Mouse (Mus musculus) frontal cortex, adult 2 months (tissue): ENCODE measurements at regions not wholly inside any gene's neighbourhood (a gene's known extent, or its start where the extent isn't known, plus 50 kb on each side); places are given as distances from the start of the nearest gene placed in this dataset.

Experiments
- DNase-seq, 2 experiments: peaks; one replicate each; pipeline ENCODE4 v3.0.0; 2022; ENCODE audit warnings: low spot score in 1 of 2; ENCODE audit errors: extremely low spot score in 1 of 2

DNA sequence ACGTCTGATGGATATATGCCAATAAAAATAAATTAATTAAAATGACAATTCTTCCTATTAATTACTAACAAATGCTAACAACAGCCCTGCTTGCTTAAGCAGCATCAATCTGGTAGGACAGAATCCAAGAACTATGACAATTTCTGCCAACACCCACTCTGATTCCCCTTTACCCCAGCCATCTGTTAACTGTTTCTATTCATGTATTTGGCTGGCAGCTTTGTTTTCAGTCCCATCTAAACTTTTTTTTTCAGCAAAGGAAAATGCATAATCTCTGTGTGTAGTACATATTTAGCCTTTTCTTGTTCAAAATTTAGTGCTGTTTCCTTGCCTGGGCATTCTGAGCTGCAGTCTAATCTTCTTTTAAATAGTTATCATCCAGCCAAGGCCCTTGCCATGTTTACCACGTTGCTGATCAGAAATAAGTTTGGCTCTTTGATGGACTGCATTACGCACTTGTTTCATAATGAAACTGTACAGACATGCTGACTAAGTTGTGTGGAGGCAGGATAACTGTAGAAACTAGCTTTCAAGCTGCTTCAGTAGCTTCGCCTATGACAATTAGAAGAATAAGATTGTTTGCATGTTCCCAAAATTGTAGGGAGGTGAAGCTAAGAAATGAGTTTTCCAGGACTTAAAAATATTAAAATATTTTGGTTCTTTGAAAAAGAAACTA lies 67.6 kb downstream of the 4930550L24Rik start:
- DNase-seq = peak; percentile 2 to 22
